Mouse (Mus musculus) MEL (cell line): ENCODE data around the gene Olfr552. TPM values are rescaled to one million over a fixed set of nuclear protein-coding genes. Genes with fewer than 3 reads are reported as not detected.
"Not testable (repeated sequence)": the region's sequence is repeated elsewhere in the genome, so short reads cannot be mapped to it uniquely, and the experiment has no call there.

Experiments used
- DNase-seq: peaks from one replicate; pipeline ENCODE4 v3.0.0; 2011; ENCODE audit warnings: low read depth, low spot score
- H3K27ac ChIP-seq: 2 replicates; pipeline ENCODE4 v1.5.1; 2012; ENCODE audit warnings: low read depth, mild to moderate bottlenecking, control low read depth, low read length, moderate library complexity; ENCODE audit not compliant: control insufficient read depth
- H3K27me3 ChIP-seq, 2 experiments: fragments of 150-350 bp in 1 of 2; sonication (generic) in 1 of 2; 2 replicates each; pipeline ENCODE4 v1.6.1; 2012; ENCODE audit warnings: low read length in 2 of 2, mild to moderate bottlenecking in 2 of 2, improper control_type of control experiment in 1 of 2, moderate library complexity in 1 of 2; ENCODE audit not compliant: insufficient read depth in 2 of 2, control insufficient read depth in 1 of 2
- H3K36me3 ChIP-seq, 2 experiments: 2 replicates each; pipeline ENCODE4 v1.6.1; 2012 to 2014; ENCODE audit warnings: low read length in 2 of 2, improper control_type of control experiment in 1 of 2, inconsistent platforms in 1 of 2, mild to moderate bottlenecking in 1 of 2; ENCODE audit not compliant: insufficient read depth in 2 of 2, control insufficient read depth in 1 of 2
- H3K4me1 ChIP-seq, 2 experiments: fragments of 150-350 bp in 1 of 2; sonication (generic) in 1 of 2; 2 replicates each; pipeline ENCODE4 v1.6.1; 2012; ENCODE audit warnings: low read length in 2 of 2, improper control_type of control experiment in 1 of 2, mild to moderate bottlenecking in 1 of 2; ENCODE audit not compliant: insufficient read depth in 2 of 2, control insufficient read depth in 1 of 2
- H3K4me3 ChIP-seq, 2 experiments: fragments of 150-350 bp in 1 of 2; sonication (generic) in 1 of 2; 2 replicates each; pipeline ENCODE4 v1.5.1; 2012; ENCODE audit warnings: low read depth in 2 of 2, low read length in 2 of 2, mild to moderate bottlenecking in 2 of 2, moderate library complexity in 2 of 2, control low read depth in 1 of 2, improper control_type of control experiment in 1 of 2; ENCODE audit not compliant: control insufficient read depth in 1 of 2, insufficient read depth in 1 of 2
- H3K79me2 ChIP-seq: 2 replicates; pipeline ENCODE4 v1.6.1; 2012; ENCODE audit warnings: mild to moderate bottlenecking, low read length, moderate library complexity; ENCODE audit not compliant: control insufficient read depth, poor library complexity, insufficient read depth
- H3K9ac ChIP-seq: 2 replicates; pipeline ENCODE4 v1.6.1; 2012; ENCODE audit warnings: low read depth, mild to moderate bottlenecking, control low read depth, low read length, moderate library complexity; ENCODE audit not compliant: control insufficient read depth, poor library complexity, severe bottlenecking
- H3K9me3 ChIP-seq: fragments of 150-350 bp; sonication (generic); replicated peaks from 2 replicates; pipeline ENCODE4 v1.6.1; 2012; ENCODE audit warnings: mild to moderate bottlenecking, low read length, improper control_type of control experiment, moderate library complexity; ENCODE audit not compliant: insufficient read depth
- CHD2 ChIP-seq: IDR thresholded peaks from 2 replicates; pipeline ENCODE4 v1.6.1; 2011; ENCODE audit warnings: low read length, improper control_type of control experiment
- CTCF ChIP-seq, 3 experiments: IDR thresholded peaks in 2 of 3; conservative IDR thresholded peaks in 1 of 3; 2 replicates each; pipeline ENCODE4 v1.5.1; 2011 to 2012; ENCODE audit warnings: low read length in 3 of 3, low read depth in 2 of 3, mild to moderate bottlenecking in 2 of 3, improper control_type of control experiment in 1 of 3, inconsistent platforms in 1 of 3, mixed read lengths in 1 of 3, moderate library complexity in 1 of 3; ENCODE audit not compliant: control insufficient read depth in 1 of 3, insufficient read depth in 1 of 3, poor library complexity in 1 of 3, severe bottlenecking in 1 of 3
- ETS1 ChIP-seq: IDR thresholded peaks from 2 replicates; pipeline ENCODE4 v1.6.1; 2012; ENCODE audit warnings: low read depth, mild to moderate bottlenecking, inconsistent platforms, low read length, improper control_type of control experiment, moderate library complexity
- GATA1 ChIP-seq: IDR thresholded peaks from 2 replicates; pipeline ENCODE4 v1.6.1; 2011; ENCODE audit warnings: low read depth, low read length, improper control_type of control experiment
- HCFC1 ChIP-seq: IDR thresholded peaks from 2 replicates; pipeline ENCODE4 v1.6.1; 2012; ENCODE audit warnings: low read depth, mild to moderate bottlenecking, inconsistent platforms, low read length, improper control_type of control experiment, moderate library complexity
- JUND ChIP-seq: IDR thresholded peaks from 2 replicates; pipeline ENCODE4 v1.6.1; 2011; ENCODE audit warnings: low read depth, mild to moderate bottlenecking, improper control_type of control experiment, low read length
- KAT2A ChIP-seq: conservative IDR thresholded peaks from 2 replicates; pipeline ENCODE4 v1.6.1; 2012; ENCODE audit warnings: low read depth, low read length, improper control_type of control experiment, inconsistent platforms
- MAX ChIP-seq: IDR thresholded peaks from 2 replicates; pipeline ENCODE4 v1.6.1; 2011; ENCODE audit warnings: low read length, improper control_type of control experiment
- MAZ ChIP-seq: IDR thresholded peaks from 2 replicates; pipeline ENCODE4 v1.6.1; 2012; ENCODE audit warnings: low read depth, mild to moderate bottlenecking, inconsistent platforms, low read length, improper control_type of control experiment
- MEF2A ChIP-seq: IDR thresholded peaks from 2 replicates; pipeline ENCODE4 v1.6.1; 2014; ENCODE audit warnings: low read depth, mild to moderate bottlenecking, inconsistent platforms, low read length, improper control_type of control experiment; ENCODE audit not compliant: poor library complexity, insufficient replicate concordance, severe bottlenecking; ENCODE audit errors: extremely low read depth
- MYB ChIP-seq: IDR thresholded peaks from 2 replicates; pipeline ENCODE4 v1.6.1; 2011; ENCODE audit warnings: mild to moderate bottlenecking, low read depth, low read length, improper control_type of control experiment
- MYC ChIP-seq: IDR thresholded peaks from 2 replicates; pipeline ENCODE4 v1.6.1; 2011; ENCODE audit warnings: low read depth, mild to moderate bottlenecking, low read length, improper control_type of control experiment, moderate library complexity
- NELFE ChIP-seq: IDR thresholded peaks from 2 replicates; pipeline ENCODE4 v1.6.1; 2011; ENCODE audit warnings: low read depth, low read length, improper control_type of control experiment
- NRF1 ChIP-seq: IDR thresholded peaks from 2 replicates; pipeline ENCODE4 v1.6.1; 2014; ENCODE audit warnings: low read depth, mild to moderate bottlenecking, inconsistent platforms, low read length, improper control_type of control experiment, moderate library complexity; ENCODE audit not compliant: poor library complexity, insufficient read depth, severe bottlenecking
- POLR2A ChIP-seq, 2 experiments: IDR thresholded peaks; 2 replicates each; pipeline ENCODE4 v1.6.1; 2011 to 2012; ENCODE audit warnings: low read length in 2 of 2, mild to moderate bottlenecking in 2 of 2, control low read depth in 1 of 2, improper control_type of control experiment in 1 of 2, low read depth in 1 of 2, moderate library complexity in 1 of 2; ENCODE audit not compliant: control insufficient read depth in 1 of 2, insufficient read depth in 1 of 2, poor library complexity in 1 of 2
- POLR2AphosphoS5 ChIP-seq: IDR thresholded peaks from 2 replicates; pipeline ENCODE4 v1.6.1; 2012; ENCODE audit warnings: low read depth, borderline replicate concordance, mild to moderate bottlenecking, inconsistent platforms, low read length, moderate library complexity, mixed read lengths
- RAD21 ChIP-seq: IDR thresholded peaks from 2 replicates; pipeline ENCODE4 v1.6.1; 2011; ENCODE audit warnings: mild to moderate bottlenecking, low read depth, low read length, improper control_type of control experiment
- SMC3 ChIP-seq: IDR thresholded peaks from 2 replicates; pipeline ENCODE4 v1.6.1; 2011; ENCODE audit warnings: low read depth, low read length, improper control_type of control experiment
- TBP ChIP-seq: IDR thresholded peaks from 2 replicates; pipeline ENCODE4 v1.8.0; 2011; ENCODE audit warnings: low read depth, low read length, improper control_type of control experiment
- TCF12 ChIP-seq: IDR thresholded peaks from 2 replicates; pipeline ENCODE4 v1.6.1; 2014; ENCODE audit warnings: low read depth, mild to moderate bottlenecking, inconsistent platforms, low read length, improper control_type of control experiment, moderate library complexity
- UBTF ChIP-seq: IDR thresholded peaks from 2 replicates; pipeline ENCODE4 v1.6.1; 2012; ENCODE audit warnings: low read depth, mild to moderate bottlenecking, inconsistent platforms, low read length, improper control_type of control experiment, moderate library complexity, borderline replicate concordance; ENCODE audit not compliant: insufficient read depth
- USF1 ChIP-seq: IDR thresholded peaks from 2 replicates; pipeline ENCODE4 v1.6.1; 2014; ENCODE audit warnings: low read depth, mild to moderate bottlenecking, inconsistent platforms, low read length, improper control_type of control experiment, moderate library complexity
- USF2 ChIP-seq, 2 experiments: IDR thresholded peaks; 2 replicates each; pipeline ENCODE4 v1.6.1; 2011 to 2012; ENCODE audit warnings: improper control_type of control experiment in 2 of 2, low read length in 2 of 2, borderline replicate concordance in 1 of 2, inconsistent platforms in 1 of 2, low read depth in 1 of 2, mild to moderate bottlenecking in 1 of 2; ENCODE audit not compliant: insufficient read depth in 1 of 2
- ZKSCAN1 ChIP-seq: IDR thresholded peaks from 2 replicates; pipeline ENCODE4 v1.6.1; 2012; ENCODE audit warnings: low read depth, mild to moderate bottlenecking, inconsistent platforms, low read length, improper control_type of control experiment, moderate library complexity
- polyA plus RNA-seq, 2 experiments: library from polyadenylated mRNA; stranded (reverse) in 1 of 2; unstranded in 1 of 2; fragments of >175 nt in 1 of 2; fragments of >200 nt in 1 of 2; gene quantifications; 2 replicates each; pipeline versions ENCODE4 v1.2.1 to v1.2.4; 2012; ENCODE audit warnings: low replicate concordance in 2 of 2, low read depth in 1 of 2; ENCODE audit not compliant: insufficient read length in 2 of 2, insufficient read depth in 1 of 2, missing spikeins in 1 of 2
- total RNA-seq: library from RNA; depleted of rRNA; stranded (reverse); fragments of 300-350 nt; gene quantifications from 2 replicates; pipeline ENCODE4 v1.2.3, GENCODE M21; 2012

Gene Olfr552
- total and polyA plus RNA-seq, 3 experiments, result not detected

DNA sequence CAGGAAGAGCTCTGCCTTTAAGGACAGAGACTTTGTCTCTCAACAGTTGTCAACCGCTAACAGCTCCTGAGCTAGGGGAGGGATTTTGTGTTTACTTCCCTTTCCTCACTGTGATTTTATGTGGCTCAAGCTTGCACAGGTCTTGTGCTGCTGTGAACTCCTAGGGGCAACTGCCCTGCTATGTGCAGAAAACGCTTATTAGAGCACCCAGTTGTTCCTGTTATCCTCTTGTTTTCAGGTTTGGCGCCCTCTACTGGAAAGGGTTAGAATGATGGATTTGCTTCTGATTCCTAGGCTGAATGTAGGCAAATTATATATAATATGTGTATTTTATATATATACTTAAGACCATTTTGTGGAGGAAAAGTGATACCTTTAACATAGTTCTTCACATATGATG lies 39.1 kb downstream of the Olfr552 start:
- Histone ChIP-seq H3K4me1 (no peaks in the 10 kb centered on the region), H3K9me3 (no peaks in the 10 kb centered on the region), H3K27ac (no peak overlapping the region), H3K36me3 (no peaks in the 10 kb centered on the region), H3K79me2 (no peaks in the 10 kb centered on the region), H3K9ac (no peak overlapping the region), H3K4me3 (no peak overlapping the region), H3K27me3 (no peaks in the 10 kb centered on the region; a peak in 1 of 4 replicates)
- DNase-seq, result peak; percentile 59
- TF ChIP-seq GATA1, result no peak
- no peak for TF ChIP-seq TBP
- no peak for TF ChIP-seq MAZ
- no peak for TF ChIP-seq MYB
- TF ChIP-seq USF1, result no peak
- TF ChIP-seq RAD21, result peak; percentile 23
- TF ChIP-seq CHD2, result no peak
- peak; percentile 60 for TF ChIP-seq SMC3
- no peak for TF ChIP-seq POLR2A (IDR thresholded peaks at IDR 0.05; ENCODE audit: control insufficient read depth in 1 of 2, insufficient read depth in 1 of 2, low read depth in 1 of 2, low read length in 2 of 2, poor library complexity in 1 of 2)
- peak in 2 of 3 experiments; percentile 38 to 58; a peak in 3 of 6 replicates for TF ChIP-seq CTCF (IDR thresholded peaks at IDR 0.05 in 2 of 3, conservative IDR thresholded peaks at IDR 0.05 in 1 of 3; ENCODE audit: control insufficient read depth in 1 of 3, insufficient read depth in 1 of 3, low read depth in 2 of 3, low read length in 3 of 3, poor library complexity in 1 of 3, severe bottlenecking in 1 of 3)
- no peak for TF ChIP-seq NELFE

DNA sequence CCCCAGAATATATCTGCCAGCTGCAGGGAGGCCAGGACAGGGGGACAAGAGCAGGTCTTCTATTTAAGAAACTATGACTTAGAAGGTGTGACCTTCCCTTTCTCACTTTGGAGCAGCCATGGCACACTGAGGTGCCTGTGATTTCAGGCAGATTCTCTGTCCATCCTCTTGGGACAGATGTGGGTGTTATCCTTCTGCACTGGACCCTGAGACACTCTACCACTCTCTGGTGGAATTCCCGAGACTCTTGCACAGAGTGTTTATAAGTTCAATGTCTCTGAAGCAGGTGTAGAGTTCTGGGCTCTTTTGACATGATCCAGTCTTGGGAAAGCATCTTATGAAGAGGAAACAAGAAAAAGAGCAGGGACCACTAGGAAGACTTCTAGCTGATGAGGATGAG lies 40.6 kb downstream of the Olfr552 start, which contains the start of gene Olfr554:
Gene Olfr554, plus strand, starts transcription at position 301 of the 400 bp plus-strand sequence.
- H3K4me1 ChIP-seq, result no peaks in the 10 kb centered on the region
- no peaks in the 10 kb centered on the region; a peak in 1 of 4 replicates for H3K27me3 ChIP-seq
- H3K4me3 ChIP-seq, result no peak within 1 kb of the TSS
- no peak for DNase-seq
- H3K36me3 ChIP-seq, result no peaks in the 10 kb centered on the region
- no peak for TF ChIP-seq HCFC1
- no peak for TF ChIP-seq MAX
- TF ChIP-seq MYC, result no peak
- TF ChIP-seq POLR2AphosphoS5, result no peak
- TF ChIP-seq ETS1, result no peak
- no peak for TF ChIP-seq NRF1
- no peak for TF ChIP-seq JUND
- no peak for TF ChIP-seq MEF2A
- TF ChIP-seq UBTF, result no peak
- TF ChIP-seq ZKSCAN1, result no peak
- TF ChIP-seq KAT2A, result no peak
- no peak for TF ChIP-seq USF2 (IDR thresholded peaks at IDR 0.05; ENCODE audit: borderline replicate concordance in 1 of 2, insufficient read depth in 1 of 2, low read depth in 1 of 2, low read length in 2 of 2)
- TF ChIP-seq TBP, result no peak
- no peak for TF ChIP-seq TCF12
- no peak for TF ChIP-seq USF1
- no peaks in the 10 kb centered on the region for H3K9me3 ChIP-seq
- no peaks in the 10 kb centered on the region for H3K79me2 ChIP-seq
- no peak within 1 kb of the TSS for H3K27ac ChIP-seq
- no peak within 1 kb of the TSS for H3K9ac ChIP-seq

DNA sequence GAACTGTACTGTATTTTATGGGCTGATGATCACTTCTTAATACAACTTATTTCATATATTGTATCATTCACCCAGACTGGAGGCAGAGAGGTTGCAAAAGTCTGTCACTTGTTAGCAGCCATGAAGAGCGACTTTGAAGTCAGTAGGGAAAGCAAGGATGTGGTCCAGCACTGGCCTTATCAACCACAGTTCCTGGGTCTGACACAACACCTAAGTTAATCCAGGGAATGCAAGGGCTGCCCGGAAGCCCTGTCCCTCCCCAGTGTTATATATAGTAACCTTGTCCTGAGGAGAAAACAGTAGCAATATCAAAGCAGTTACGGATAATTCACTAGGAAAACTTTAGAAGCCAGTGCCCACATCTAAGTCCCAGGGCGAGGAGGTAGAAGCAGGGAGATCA lies 47.4 kb downstream of the Olfr552 start:
- H3K27me3 ChIP-seq, H3K27ac ChIP-seq, H3K9ac ChIP-seq, H3K4me1 ChIP-seq, H3K79me2 ChIP-seq, H3K4me3 ChIP-seq, H3K9me3 ChIP-seq, DNase-seq, H3K36me3 ChIP-seq: not testable (repeated sequence)
